Mouse (Mus musculus): ENCODE measurements around the gene Lag3. TPM values are rescaled to one million over a fixed set of nuclear protein-coding genes. Genes with fewer than 3 reads are reported as not detected.

Gene Lag3
- total RNA-seq, 1 experiment from 2014 or later, result 0.70 TPM

DNA sequence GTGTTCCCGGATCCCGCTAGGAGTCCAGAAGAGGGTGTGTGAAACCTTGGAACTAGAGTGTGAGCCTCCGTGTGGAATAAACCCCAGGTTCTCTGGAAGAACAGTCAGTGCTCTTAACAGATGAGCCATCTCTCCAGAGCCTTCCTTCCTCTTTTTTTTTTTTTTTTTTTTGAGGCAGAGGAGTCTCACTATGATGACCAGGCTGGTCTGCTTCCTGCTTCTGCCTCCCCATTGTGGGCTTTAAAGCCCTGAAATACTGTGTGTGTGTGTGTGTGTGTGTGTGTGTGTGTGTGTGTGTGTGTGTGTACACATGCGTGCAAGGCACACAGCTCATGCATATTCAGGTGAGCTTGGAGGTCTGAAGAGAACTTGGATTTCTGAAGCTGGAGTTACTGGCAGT, 10.0 kb upstream of the Lag3 start:
- peak; percentile 46 for ATAC-seq (ENCODE audit: extremely low read depth, insufficient number of reproducible peaks, low FRiP score, poor library complexity, severe bottlenecking)

DNA sequence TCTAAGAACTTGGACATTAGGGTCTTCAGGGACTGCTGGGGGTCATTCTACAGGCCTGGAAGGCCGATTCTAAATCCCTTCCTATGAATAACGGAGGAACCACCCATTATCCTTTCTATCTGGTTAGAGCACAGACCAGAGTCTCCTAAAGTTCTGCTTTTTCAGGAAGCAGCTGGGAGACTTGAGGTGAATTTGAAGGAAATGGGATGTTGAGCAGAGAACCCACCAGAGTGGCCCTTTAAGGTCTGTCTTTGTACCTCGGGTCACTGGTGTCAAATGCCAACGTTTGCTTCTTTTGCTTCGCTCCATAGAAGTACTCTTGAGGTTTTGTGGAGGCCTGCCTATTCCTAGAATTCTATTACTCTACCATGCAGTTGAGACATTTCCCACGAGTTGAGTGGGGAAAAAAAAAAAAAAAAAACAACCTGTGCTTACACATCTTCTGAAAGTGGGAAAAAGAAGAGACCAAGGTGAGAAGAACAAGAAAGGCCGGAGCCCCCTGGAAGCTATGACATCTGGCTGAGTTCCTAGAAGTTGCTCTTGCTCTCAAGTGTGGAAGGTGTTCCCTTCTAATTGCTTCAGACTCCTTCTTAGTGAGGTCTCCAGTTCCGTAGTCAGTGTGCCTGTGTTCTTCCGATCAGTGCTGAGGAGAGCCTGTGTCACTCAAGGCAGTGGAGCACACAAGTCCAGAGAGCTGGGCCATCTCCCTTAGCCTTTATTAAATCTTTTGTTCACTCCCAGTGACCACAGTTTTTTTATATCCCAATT, 9.0 kb upstream of the Lag3 start:
- no peak for ATAC-seq (ENCODE audit: extremely low read depth, insufficient number of reproducible peaks, low FRiP score, poor library complexity, severe bottlenecking)

DNA sequence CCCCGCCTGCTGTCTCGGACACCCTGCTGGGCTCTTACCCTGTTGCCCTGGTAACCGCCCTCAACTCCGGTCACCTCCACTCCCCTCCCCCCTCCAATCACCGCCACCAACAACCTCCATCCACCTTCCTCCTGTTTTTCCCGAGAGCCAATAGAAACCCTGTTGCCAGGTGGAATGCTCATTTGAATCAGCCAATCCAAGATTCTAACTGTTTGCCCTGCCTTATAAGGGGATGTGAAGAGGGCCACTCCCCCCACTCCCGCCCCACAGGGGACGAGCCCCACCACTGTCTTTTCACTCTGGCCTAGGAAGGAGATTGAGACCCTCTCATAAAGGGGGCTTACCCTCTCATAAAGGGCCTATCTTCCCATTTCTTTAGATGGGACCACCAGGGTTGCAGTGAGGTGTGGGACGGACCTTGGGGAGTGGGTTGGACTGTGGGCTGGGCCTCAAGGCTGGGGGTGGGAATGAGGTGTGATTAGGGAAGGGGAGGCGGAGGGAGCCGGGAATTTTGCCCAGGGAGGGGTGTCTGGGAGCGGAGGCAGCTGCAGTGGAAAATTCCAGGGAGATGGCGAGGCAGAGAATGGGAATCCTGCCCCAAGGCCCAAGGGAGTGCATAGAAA, 8.3 kb upstream of the Lag3 start, which contains the start of gene Ptms:
Ptms (minus strand) TSS at position 409 of the 623 bp plus-strand sequence.
- peak; percentile 61 for ATAC-seq (ENCODE audit: extremely low read depth, insufficient number of reproducible peaks, low FRiP score, poor library complexity, severe bottlenecking)

DNA sequence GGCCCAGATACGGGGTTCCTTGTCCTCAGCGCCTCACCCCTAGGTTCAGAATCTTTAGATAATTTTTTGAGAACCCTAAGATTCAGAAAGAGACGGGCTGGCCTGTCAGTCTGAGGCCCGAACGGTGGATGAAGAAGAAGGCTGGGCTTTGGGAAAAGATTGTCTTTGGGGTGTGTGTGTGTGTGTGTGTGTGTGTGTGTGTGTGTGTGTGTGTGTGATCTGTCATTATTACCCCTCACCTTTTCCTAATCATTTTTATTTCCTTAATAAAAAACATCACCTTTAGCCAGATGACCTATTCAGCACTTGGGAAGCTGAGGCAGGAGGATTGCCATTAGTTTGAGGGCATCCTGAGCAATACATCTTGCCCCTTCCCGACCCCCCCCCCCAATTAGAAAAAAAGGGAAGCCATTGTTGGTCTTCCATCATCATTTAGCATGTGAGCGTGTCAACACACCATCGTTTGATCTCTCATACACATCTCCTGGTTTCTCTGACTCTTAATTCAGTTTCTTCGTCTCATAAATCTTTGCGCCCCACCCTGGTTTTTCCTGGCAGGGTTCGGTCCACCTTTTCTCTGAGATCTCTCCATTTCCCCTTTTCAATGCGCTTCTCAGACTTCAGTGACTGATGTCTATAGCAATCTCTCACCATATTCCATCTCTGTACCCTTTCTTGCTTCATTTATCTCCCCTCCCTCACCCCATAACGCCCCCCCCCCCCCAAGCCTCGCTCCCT, 7.6 kb upstream of the Lag3 start:
- ATAC-seq (ENCODE audit: extremely low read depth, insufficient number of reproducible peaks, low FRiP score, poor library complexity, severe bottlenecking), result no peak

DNA sequence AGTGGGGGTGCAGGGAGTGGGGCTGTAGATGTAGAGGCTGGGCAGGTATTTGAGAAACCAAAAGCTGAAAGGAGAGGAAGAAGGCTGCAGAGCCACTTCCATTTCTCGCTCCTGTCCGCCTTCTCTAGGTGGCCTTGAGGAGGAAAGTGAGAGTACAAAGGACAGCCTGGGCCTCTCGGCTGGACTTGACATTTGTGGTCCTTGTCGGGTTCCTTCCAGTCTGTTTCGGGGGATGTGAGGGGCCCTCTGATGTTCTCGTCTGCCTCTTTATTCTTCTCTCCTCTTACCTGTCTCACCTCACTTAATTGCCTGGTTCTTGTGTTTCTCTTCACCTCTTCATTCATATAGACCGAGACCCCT, 6.8 kb upstream of the Lag3 start:
- ATAC-seq (ENCODE audit: extremely low read depth, insufficient number of reproducible peaks, low FRiP score, poor library complexity, severe bottlenecking), result no peak

DNA sequence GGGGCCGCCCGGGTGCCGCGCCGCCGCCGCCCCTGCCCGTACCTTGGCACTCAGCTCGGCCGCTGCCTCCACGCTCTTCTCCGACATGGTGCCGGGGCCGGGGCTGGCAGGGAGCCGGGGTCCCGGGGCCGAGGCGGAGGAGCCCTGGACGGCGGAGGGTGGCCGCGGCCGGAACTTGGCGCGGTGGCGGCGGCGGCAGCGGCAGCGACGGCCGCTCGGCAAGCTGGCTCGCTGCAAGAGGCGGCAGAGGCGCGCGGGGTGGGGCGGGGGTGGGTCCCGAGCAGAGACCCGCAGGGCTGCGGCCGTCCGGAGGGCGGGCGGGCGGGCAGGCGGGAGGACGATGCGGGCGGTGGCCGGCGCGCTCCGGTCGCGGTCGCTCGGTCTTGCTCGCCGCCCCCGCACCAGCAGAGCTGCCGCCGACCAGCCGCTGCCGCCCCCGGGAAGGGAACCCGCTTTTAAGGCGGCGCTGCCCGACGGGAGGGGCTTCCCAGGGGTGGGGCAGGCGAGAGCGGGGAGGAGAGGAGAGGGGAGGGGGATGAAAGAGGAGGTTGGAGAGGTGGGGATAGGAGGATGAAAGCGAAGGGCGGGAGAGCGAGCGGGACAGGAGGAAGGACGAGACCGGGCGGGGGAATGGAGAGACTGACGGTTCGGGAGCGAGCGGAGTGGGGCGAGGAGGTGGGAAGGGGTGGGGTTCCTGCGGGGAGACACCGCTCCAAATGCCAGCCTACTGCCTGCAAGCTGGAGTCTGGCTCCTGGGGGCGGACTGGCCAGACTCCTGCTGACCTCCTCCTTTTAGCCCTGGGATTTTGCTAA, 6.2 kb upstream of the Lag3 start:
- no peak for ATAC-seq (ENCODE audit: extremely low read depth, insufficient number of reproducible peaks, low FRiP score, poor library complexity, severe bottlenecking)

- ATAC-seq (ENCODE audit: extremely low read depth, insufficient number of reproducible peaks, low FRiP score, poor library complexity, severe bottlenecking), result peak; percentile 55
Measured at GRCm38 (mm10) chr6:124916695-124917517, 5.4 kb upstream of the Lag3 start.

GRCm38 (mm10) chr6:124915942-124916694, 4.6 kb upstream of the Lag3 start:
- ATAC-seq (ENCODE audit: extremely low read depth, insufficient number of reproducible peaks, low FRiP score, poor library complexity, severe bottlenecking), result no peak

DNA sequence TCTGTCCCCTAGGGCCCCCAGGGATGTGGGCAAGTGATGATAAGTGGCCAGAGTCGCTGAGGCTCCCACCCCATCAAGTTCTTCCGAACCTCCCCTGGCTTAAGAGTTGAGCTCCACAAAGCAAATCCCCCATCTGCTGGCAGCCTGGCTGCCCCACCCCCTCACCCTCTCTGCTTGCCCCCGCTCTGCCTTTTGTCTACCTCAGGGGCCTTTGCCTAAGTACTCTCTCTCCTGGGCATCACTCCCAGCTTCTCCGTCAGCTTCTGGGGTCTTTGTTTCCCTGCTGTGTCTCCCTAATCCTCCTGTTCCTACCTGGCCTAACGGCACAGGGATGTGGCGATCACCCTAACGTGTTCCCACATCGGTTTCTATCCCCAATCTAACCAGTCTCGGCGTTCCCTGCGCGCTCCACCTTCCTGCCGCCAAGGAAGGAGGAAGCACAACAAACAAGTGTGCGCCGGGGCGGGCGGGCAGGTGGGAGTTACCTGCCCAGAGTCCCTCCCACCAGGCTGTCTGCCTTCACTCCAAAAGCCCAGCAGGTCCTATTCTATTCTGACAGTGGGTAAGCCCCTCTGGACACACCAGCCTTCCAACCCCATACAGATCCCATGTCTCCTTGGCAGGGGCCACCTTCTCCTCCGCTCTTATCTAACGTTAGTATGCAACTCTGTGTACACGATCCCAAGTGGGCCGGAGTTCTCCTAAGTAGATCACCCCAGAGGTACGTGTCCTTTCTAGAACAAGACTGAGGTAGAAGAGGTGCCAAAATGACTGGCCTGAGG, 3.8 kb upstream of the Lag3 start:
- ATAC-seq (ENCODE audit: extremely low read depth, insufficient number of reproducible peaks, low FRiP score, poor library complexity, severe bottlenecking), result no peak

DNA sequence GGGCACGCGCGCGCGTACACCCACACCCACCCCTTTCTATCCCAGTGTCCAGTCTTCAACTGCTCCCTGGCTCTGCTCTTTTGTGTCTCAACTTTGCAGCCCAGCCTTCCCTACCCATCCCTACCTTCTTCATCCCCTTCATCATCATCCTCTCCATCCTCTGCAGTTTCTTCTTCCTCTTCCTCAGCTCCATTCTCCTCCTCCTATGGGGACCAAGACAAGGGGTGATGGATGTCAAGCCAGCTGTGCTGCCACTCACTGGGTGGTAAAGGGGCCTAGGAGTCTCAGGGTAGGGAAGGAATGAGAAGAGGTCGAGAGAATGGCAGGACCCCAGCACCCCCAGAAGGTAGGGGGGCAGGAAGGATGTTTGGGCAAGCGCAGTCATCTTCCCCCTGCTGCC, 3.0 kb upstream of the Lag3 start:
- no peak for ATAC-seq (ENCODE audit: extremely low read depth, insufficient number of reproducible peaks, low FRiP score, poor library complexity, severe bottlenecking)

- no peak for ATAC-seq (ENCODE audit: extremely low read depth, insufficient number of reproducible peaks, low FRiP score, poor library complexity, severe bottlenecking)
Measured at GRCm38 (mm10) chr6:124913721-124914285, 2.3 kb upstream of the Lag3 start.

GRCm38 (mm10) chr6:124913214-124913613, 1.7 kb upstream of the Lag3 start:
- no peak for ATAC-seq (ENCODE audit: extremely low read depth, insufficient number of reproducible peaks, low FRiP score, poor library complexity, severe bottlenecking)

DNA sequence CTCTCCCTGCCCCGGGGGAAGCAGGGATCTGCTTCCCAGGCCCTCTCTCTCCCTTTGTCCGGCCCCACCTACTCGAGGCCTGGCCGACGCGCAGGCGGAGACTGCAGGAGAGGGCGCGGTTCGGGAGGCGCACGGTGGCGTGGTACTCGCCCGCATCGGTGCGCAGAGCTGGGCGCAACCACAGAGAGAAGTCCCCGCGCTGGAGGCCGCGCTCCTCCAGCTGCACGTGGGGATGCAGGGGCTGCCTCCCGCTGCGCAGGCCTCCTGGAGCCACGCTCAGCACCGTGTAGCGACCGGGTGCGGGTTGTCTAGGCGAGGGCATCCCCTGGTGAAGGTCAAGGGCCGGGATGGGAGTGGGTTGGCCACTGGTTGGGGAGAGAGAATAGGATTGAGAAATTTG, 1.5 kb downstream of the Lag3 start:
- ATAC-seq (ENCODE audit: extremely low read depth, insufficient number of reproducible peaks, low FRiP score, poor library complexity, severe bottlenecking), result no peak

DNA sequence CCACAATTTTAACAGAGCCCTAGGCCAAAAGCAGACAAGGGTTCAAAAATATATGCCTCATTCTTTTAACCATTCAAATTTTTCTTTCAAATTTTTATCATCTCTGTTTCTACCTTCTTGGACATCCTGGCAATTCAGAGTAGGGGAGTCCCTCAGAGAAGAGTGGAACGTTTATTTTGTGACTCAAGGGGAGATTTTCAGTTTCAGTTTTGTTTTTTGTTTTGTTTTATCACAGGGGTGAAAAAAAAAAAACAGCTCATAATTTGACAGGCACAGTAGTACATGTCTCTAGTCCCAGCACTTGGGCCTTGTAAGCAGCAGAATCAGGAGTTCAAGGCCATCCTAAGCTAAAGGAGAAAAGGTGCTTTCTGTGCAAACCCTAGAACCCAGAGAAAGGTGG, 3.7 kb downstream of the Lag3 start:
- no peak for ATAC-seq (ENCODE audit: extremely low read depth, insufficient number of reproducible peaks, low FRiP score, poor library complexity, severe bottlenecking)

DNA sequence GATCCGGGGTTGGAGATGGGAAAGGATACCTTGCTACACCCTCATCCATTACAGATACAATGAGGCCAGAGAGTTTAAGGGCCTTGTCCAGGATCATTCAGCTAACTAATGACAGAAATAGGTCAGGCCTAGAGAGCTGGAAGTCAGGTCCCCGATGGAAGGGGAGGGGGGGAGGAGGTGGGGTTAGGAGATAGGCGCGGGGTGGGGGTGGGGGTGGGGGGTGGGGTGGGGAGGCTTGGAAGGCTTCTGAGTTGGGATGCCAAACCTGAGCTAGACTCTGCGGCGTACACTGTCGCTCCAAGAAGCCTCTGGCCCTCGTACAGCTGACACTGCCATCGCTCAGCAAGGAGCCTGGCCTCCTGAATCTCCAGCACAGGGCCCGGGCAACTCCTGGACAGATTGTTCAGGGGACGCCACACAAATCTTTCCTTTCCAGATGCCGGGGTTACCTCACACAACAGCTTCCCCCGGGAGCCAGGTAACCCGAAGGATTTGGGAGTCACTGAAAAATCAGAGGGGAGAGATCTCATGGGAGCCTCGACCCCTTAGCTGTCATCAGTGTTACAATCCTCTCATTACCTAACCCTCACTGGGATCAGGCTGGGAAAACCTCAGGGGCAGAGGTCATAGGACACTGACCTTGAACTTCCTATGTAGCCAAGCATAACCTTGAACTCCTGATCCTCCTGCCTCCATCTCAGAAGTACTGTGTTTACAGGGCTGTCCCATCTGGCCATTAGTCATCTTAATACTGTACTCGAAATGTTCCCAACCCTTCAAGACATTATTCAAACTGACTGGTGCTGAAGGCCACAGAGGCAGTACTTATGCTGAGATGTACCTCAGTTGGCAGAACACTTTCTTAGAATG, 6.3 kb downstream of the Lag3 start:
- ATAC-seq (ENCODE audit: extremely low read depth, insufficient number of reproducible peaks, low FRiP score, poor library complexity, severe bottlenecking), result no peak

All from neutrophil, adult 5-6 weeks (primary cell).